Mouse (Mus musculus): ENCODE measurements around the gene Camta2.

Camta2 gene

GRCm38 (mm10) chr11:70693504-70693903 lies 5.6 kb upstream of the Camta2 start:
- no peak for DNase-seq (ENCODE audit: low spot score in 2 of 2)

- DNase-seq (ENCODE audit: low spot score in 2 of 2) = no peak
Observed at GRCm38 (mm10) chr11:70689578-70689977, 1.7 kb upstream of the Camta2 start.

GRCm38 (mm10) chr11:70688372-70688771 lies 467 bp upstream of the Camta2 start:
- DNase-seq (ENCODE audit: low spot score in 2 of 2) = no peak

GRCm38 (mm10) chr11:70686901-70687566 lies 871 bp downstream of the Camta2 start:
- DNase-seq (ENCODE audit: low spot score in 2 of 2) = no peak

- DNase-seq (ENCODE audit: low spot score in 2 of 2) = no peak
Observed at GRCm38 (mm10) chr11:70683640-70684039, 4.3 kb downstream of the Camta2 start.

- peak in 1 of 2 experiments; percentile 51 for DNase-seq (ENCODE audit: low spot score in 2 of 2)
Observed at GRCm38 (mm10) chr11:70681897-70682581, 5.9 kb downstream of the Camta2 start.

GRCm38 (mm10) chr11:70681170-70681569 lies 6.7 kb downstream of the Camta2 start:
- DNase-seq (ENCODE audit: low spot score in 2 of 2) = no peak

- DNase-seq (ENCODE audit: low spot score in 2 of 2) = no peak
Observed at GRCm38 (mm10) chr11:70679894-70680293, 8.0 kb downstream of the Camta2 start.

GRCm38 (mm10) chr11:70679361-70679760 lies 8.5 kb downstream of the Camta2 start:
- DNase-seq (ENCODE audit: low spot score in 2 of 2) = no peak

- no peak for DNase-seq (ENCODE audit: low spot score in 2 of 2)
Observed at GRCm38 (mm10) chr11:70678576-70678975, 9.3 kb downstream of the Camta2 start.

GRCm38 (mm10) chr11:70678092-70678491 lies 9.8 kb downstream of the Camta2 start:
- no peak for DNase-seq (ENCODE audit: low spot score in 2 of 2)

- DNase-seq (ENCODE audit: low spot score in 2 of 2) = no peak
Observed at GRCm38 (mm10) chr11:70674501-70674900, 13.4 kb downstream of the Camta2 start.

GRCm38 (mm10) chr11:70674014-70674413 lies 13.9 kb downstream of the Camta2 start:
- no peak for DNase-seq (ENCODE audit: low spot score in 2 of 2)

GRCm38 (mm10) chr11:70671333-70672047 lies 16.4 kb downstream of the Camta2 start:
- DNase-seq (ENCODE audit: low spot score in 2 of 2) = no peak

GRCm38 (mm10) chr11:70670483-70670882 lies 17.4 kb downstream of the Camta2 start:
- DNase-seq (ENCODE audit: low spot score in 2 of 2) = no peak

GRCm38 (mm10) chr11:70669582-70670345 lies 18.1 kb downstream of the Camta2 start:
- peak; percentile 89 to 91 for DNase-seq (ENCODE audit: low spot score in 2 of 2)

- DNase-seq (ENCODE audit: low spot score in 2 of 2) = peak; percentile 89 to 96
Observed at GRCm38 (mm10) chr11:70668771-70669505, 19.0 kb downstream of the Camta2 start, which contains the start of gene Spag7. Gene Spag7, minus strand, starts transcription at chr11:70669416.

GRCm38 (mm10) chr11:70668335-70668770 lies 19.6 kb downstream of the Camta2 start:
- no peak for DNase-seq (ENCODE audit: low spot score in 2 of 2)

GRCm38 (mm10) chr11:70667271-70668150 lies 20.4 kb downstream of the Camta2 start:
- no peak for DNase-seq (ENCODE audit: low spot score in 2 of 2)

GRCm38 (mm10) chr11:70666687-70667086 lies 21.2 kb downstream of the Camta2 start:
- no peak for DNase-seq (ENCODE audit: low spot score in 2 of 2)

All from thymus, postnatal 10 days (tissue).